8 mouse cellular contexts compared by ENCODE assay signal in genomic region chr2:14073008-14073361, GRCm38 (mm10). TPM values are rescaled to one million over a fixed set of nuclear protein-coding genes. Genes with fewer than 3 reads are reported as not detected.
A peak's percentile ranks its signal among the peaks of the same experiment; 100 is the strongest.
DNase-seq lines count a peak whose midpoint lies in the region; ATAC-seq and TF ChIP-seq lines count a peak whose summit lies in the region.

No protein-coding gene starts in this region.

- TF ChIP-seq CTCF in bone marrow macrophage, adult 2 months (IDR thresholded peaks at IDR 0.05; ENCODE audit: low read depth, low read length), result no peak

- no peaks in the 10 kb centered on the region for H3K27me3 ChIP-seq in heart, embryonic 15.5 days
- H3K27me3 ChIP-seq in hindbrain, embryonic 13.5 days, result no peaks in the 10 kb centered on the region
- H3K27me3 ChIP-seq in midbrain, embryonic 14.5 days (ENCODE audit: control insufficient read depth, insufficient read depth, low read length), result no peaks in the 10 kb centered on the region

- H3K4me1 ChIP-seq in heart, embryonic 15.5 days (replicated peaks), result peaks cover 23% of the 10 kb centered on the region
- H3K4me1 ChIP-seq in bone marrow macrophage, adult 2 months (ENCODE audit: control insufficient read depth, insufficient read depth, low read length), result peaks cover 2% of the 10 kb centered on the region; the same call in 1 of the 2 replicates
- H3K4me1 ChIP-seq in hindbrain, embryonic 13.5 days (replicated peaks), result peaks cover 22% of the 10 kb centered on the region
- H3K4me1 ChIP-seq in midbrain, embryonic 14.5 days (ENCODE audit: control insufficient read depth, insufficient read depth, low read length), result peaks cover 19% of the 10 kb centered on the region

- peak overlapping the region; percentile 63 for H3K4me2 ChIP-seq in heart, embryonic 15.5 days
- H3K4me2 ChIP-seq in hindbrain, embryonic 13.5 days, result peak overlapping the region; percentile 73
- H3K4me2 ChIP-seq in midbrain, embryonic 14.5 days (ENCODE audit: low read length), result peak overlapping the region; percentile 62

- H3K36me3 ChIP-seq in heart, embryonic 15.5 days, result no peaks in the 10 kb centered on the region
- H3K36me3 ChIP-seq in hindbrain, embryonic 13.5 days, result no peaks in the 10 kb centered on the region
- H3K36me3 ChIP-seq in midbrain, embryonic 14.5 days (ENCODE audit: control insufficient read depth, insufficient read depth, low read length), result no peaks in the 10 kb centered on the region

- WGBS in heart, embryonic 15.5 days, result 14% methylated on average over 8 of the region's 8 CpGs
- WGBS in hindbrain, embryonic 13.5 days, result 24% methylated on average over 8 of the region's 8 CpGs
- 20% methylated on average over 8 of the region's 8 CpGs for WGBS in midbrain, embryonic 14.5 days

- no peak for DNase-seq in heart, adult 11 months
- DNase-seq in midbrain, embryonic 14.5 days, result no peak
- no peak for DNase-seq in adrenal gland, adult 18-20 months (ENCODE audit: low spot score in 2 of 2)
- no peak for DNase-seq in left cerebral cortex, postnatal 14 days (ENCODE audit: low spot score in 2 of 2)
- DNase-seq in adrenal gland, adult (ENCODE audit: inconsistent age in 2 of 2, low spot score in 1 of 2), result no peak

- H3K27ac ChIP-seq in heart, embryonic 15.5 days, result peak overlapping the region; percentile 91
- peak overlapping the region; percentile 97 for H3K27ac ChIP-seq in bone marrow macrophage, adult 2 months (ENCODE audit: insufficient read depth, low read depth, low read length)
- peak overlapping the region; percentile 97 for H3K27ac ChIP-seq in hindbrain, embryonic 13.5 days
- peak overlapping the region; percentile 98 for H3K27ac ChIP-seq in midbrain, embryonic 14.5 days (replicated peaks; ENCODE audit: low read depth, low read length)

- intact Hi-C loops in left cerebral cortex, postnatal 14 days (cut with DNase I), result loop anchor here (2.0 kb wide), 1 partner anchor 18 kb away; no protein-coding TSS in a partner anchor

- H3K9me3 ChIP-seq in heart, embryonic 15.5 days (replicated peaks), result no peaks in the 10 kb centered on the region
- no peaks in the 10 kb centered on the region for H3K9me3 ChIP-seq in hindbrain, embryonic 13.5 days
- H3K9me3 ChIP-seq in midbrain, embryonic 14.5 days (ENCODE audit: control insufficient read depth, low read length), result no peaks in the 10 kb centered on the region

- TF ChIP-seq POLR2A in bone marrow macrophage, adult 2 months (IDR thresholded peaks at IDR 0.05; ENCODE audit: borderline replicate concordance, low read depth, low read length), result no peak

- no peak for ATAC-seq in heart, embryonic 15.5 days (replicated peaks; ENCODE audit: insufficient number of reproducible peaks, insufficient read depth, low FRiP score, low read depth)
- no peak for ATAC-seq in hindbrain, embryonic 13.5 days (ENCODE audit: low FRiP score)
- ATAC-seq in midbrain, embryonic 14.5 days (ENCODE audit: low FRiP score, low TSS enrichment), result no peak

- peak overlapping the region; percentile 93 for H3K9ac ChIP-seq in heart, embryonic 15.5 days
- peak overlapping the region; percentile 96 for H3K9ac ChIP-seq in hindbrain, embryonic 13.5 days
- H3K9ac ChIP-seq in midbrain, embryonic 14.5 days (replicated peaks; ENCODE audit: low read length), result peak overlapping the region; percentile 96

- H3K4me3 ChIP-seq in heart, embryonic 15.5 days, result peak overlapping the region; percentile 98
- peak overlapping the region; percentile 74 for H3K4me3 ChIP-seq in bone marrow macrophage, adult 2 months (ENCODE audit: insufficient read depth, low read length)
- H3K4me3 ChIP-seq in hindbrain, embryonic 13.5 days, result peak overlapping the region; percentile 86
- peak overlapping the region; percentile 69 for H3K4me3 ChIP-seq in midbrain, embryonic 14.5 days (replicated peaks; ENCODE audit: low read depth, low read length)

RNA-seq across cellular contexts. Expression of gene Stam, which starts 0.9 kb away (rescaled TPM):
- 50.0 and 62.5 TPM in 2 replicates for polyA plus RNA-seq in heart, embryonic 15.5 days (2015; fragmentation: Nextera tagmentation; extraction: Ambion mirVana)
- 31.6 and 38.4 TPM in 2 replicates for polyA plus RNA-seq in bone marrow macrophage, adult 2 months (2012; ENCODE audit: insufficient read depth, insufficient read length, missing spikeins)
- polyA plus RNA-seq in hindbrain, embryonic 13.5 days (2015; fragmentation: Nextera tagmentation; extraction: Ambion mirVana), result 116 and 119 TPM in 2 replicates
- polyA plus RNA-seq in midbrain, embryonic 14.5 days (2014; fragmentation: Nextera tagmentation; extraction: Ambion mirVana), result 138 and 141 TPM in 2 replicates
- total RNA-seq in adrenal gland, adult 18-20 months (2021), result 10 to 100 TPM; 49.0 to 56.1 TPM
- 10 to 100 TPM; 86.3 to 96.6 TPM for total RNA-seq in left cerebral cortex, postnatal 14 days (2021)

RNA-seq across cellular contexts. Expression of gene Hacd1, which starts 17.1 kb away (rescaled TPM):
- 188 and 228 TPM in 2 replicates for polyA plus RNA-seq in heart, embryonic 15.5 days (2015; fragmentation: Nextera tagmentation; extraction: Ambion mirVana)
- 2.7 and 4.8 TPM in 2 replicates for polyA plus RNA-seq in bone marrow macrophage, adult 2 months (2012; ENCODE audit: insufficient read depth, insufficient read length, missing spikeins)
- polyA plus RNA-seq in hindbrain, embryonic 13.5 days (2015; fragmentation: Nextera tagmentation; extraction: Ambion mirVana), result 72.5 and 73.1 TPM in 2 replicates
- 76.5 and 94.6 TPM in 2 replicates for polyA plus RNA-seq in midbrain, embryonic 14.5 days (2014; fragmentation: Nextera tagmentation; extraction: Ambion mirVana)
- 10 to 100 TPM; 18.9 to 27.9 TPM for total RNA-seq in adrenal gland, adult 18-20 months (2021)
- 10 to 100 TPM; 27.2 to 27.6 TPM for total RNA-seq in left cerebral cortex, postnatal 14 days (2021)

Comparison
In these comparisons a context has a peak if more than half of its experiments do, and no peak if none do; other contexts are left out.
1. RNA of gene Hacd1, which starts 17.1 kb away (polyA plus RNA-seq): 188 to 228 TPM in heart, embryonic 15.5 days, 76.5 to 94.6 TPM in midbrain, embryonic 14.5 days and 72.5 to 73.1 TPM in hindbrain, embryonic 13.5 days; 2.7 to 4.8 TPM in bone marrow macrophage, adult 2 months; every median in the first group is over 10 times any median in the second.
2. Peak in every context shown above with its lines, with median percentiles within 50 percentile points of each other: H3K27ac ChIP-seq, H3K4me2 ChIP-seq, H3K4me3 ChIP-seq and H3K9ac ChIP-seq.